Mouse (Mus musculus) hindbrain, embryonic 16.5 days (tissue): ENCODE measurements around the gene B3gat3. TPM values are rescaled to one million over a fixed set of nuclear protein-coding genes. Genes with fewer than 3 reads are reported as not detected.

Experiments used
- ATAC-seq: fragments of 200-750 bp; cut with Nextera tagmentation; 2 replicates; pipeline ENCODE4 v1.8.0; 2017; ENCODE audit warnings: moderate TSS enrichment, moderate library complexity
- H3K27ac ChIP-seq: fragments of 300-500 bp; sonication (generic); 2 replicates; pipeline ENCODE4 v1.5.1; 2014; ENCODE audit warnings: low read depth, mild to moderate bottlenecking, control low read depth, low read length, moderate library complexity
- H3K27me3 ChIP-seq: fragments of 300-500 bp; sonication (generic); replicated peaks from 2 replicates; pipeline ENCODE4 v1.6.1; 2014; ENCODE audit warnings: low read length; ENCODE audit not compliant: control insufficient read depth, insufficient read depth
- H3K36me3 ChIP-seq: fragments of 300-500 bp; sonication (generic); 2 replicates; pipeline ENCODE4 v1.6.1; 2014; ENCODE audit warnings: mild to moderate bottlenecking, low read length, moderate library complexity, mixed read lengths; ENCODE audit not compliant: control insufficient read depth, insufficient read depth
- H3K4me1 ChIP-seq: fragments of 300-500 bp; sonication (generic); 2 replicates; pipeline ENCODE4 v1.6.1; 2014; ENCODE audit warnings: low read depth, low read length; ENCODE audit not compliant: control insufficient read depth, insufficient read depth
- H3K4me2 ChIP-seq: fragments of 300-500 bp; sonication (generic); 2 replicates; pipeline ENCODE4 v1.6.1; 2014; ENCODE audit warnings: mild to moderate bottlenecking, low read length, control low read depth, moderate library complexity
- H3K4me3 ChIP-seq: fragments of 300-500 bp; sonication (generic); 2 replicates; pipeline ENCODE4 v1.5.1; 2014; ENCODE audit warnings: mild to moderate bottlenecking, low read length, control low read depth, moderate library complexity
- H3K9ac ChIP-seq: fragments of 300-500 bp; sonication (generic); 2 replicates; pipeline ENCODE4 v1.6.1; 2014; ENCODE audit warnings: low read depth, mild to moderate bottlenecking, control low read depth, low read length, moderate library complexity
- H3K9me3 ChIP-seq: fragments of 300-500 bp; sonication (generic); 2 replicates; pipeline ENCODE4 v1.6.1; 2014; ENCODE audit warnings: mild to moderate bottlenecking, low read length, moderate library complexity; ENCODE audit not compliant: control insufficient read depth
- WGBS: fragments of 180-500 bp; shearing (Covaris S2); extraction: QIAGEN DNeasy Blood & Tissue Kit; methylation state at CpG from one replicate; pipeline ENCODE4 v1.1.7; 2014; 5-methylcytosine and 5-hydroxymethylcytosine counted together
- polyA plus RNA-seq: library from polyadenylated mRNA; unstranded; fragments of >200 nt; fragmentation: Nextera tagmentation; extraction: Ambion mirVana; gene quantifications from 2 replicates; pipeline ENCODE4 v1.2.1, GENCODE M21; 2015

Gene B3gat3
- polyA plus RNA-seq, 1 experiment from 2014 or later, result 99.5 TPM

GRCm38 (mm10) chr19:8919684-8920072 is 496 bp upstream of the B3gat3 start:
- 65% methylated on average over 6 of the region's 6 CpGs for WGBS
- H3K4me3 ChIP-seq, result peak overlapping the region; percentile 93; the same call in 1 of the 2 replicates
- H3K4me2 ChIP-seq, result peak overlapping the region; percentile 87
- no peaks in the 10 kb centered on the region for H3K9me3 ChIP-seq
- peak overlapping the region; percentile 89; the same call in 1 of the 2 replicates for H3K27ac ChIP-seq
- peaks cover 9% of the 10 kb centered on the region for H3K4me1 ChIP-seq
- no peaks in the 10 kb centered on the region for H3K27me3 ChIP-seq
- ATAC-seq, result no peak
- H3K36me3 ChIP-seq, result peaks cover 18% of the 10 kb centered on the region
- no peak overlapping the region for H3K9ac ChIP-seq

GRCm38 (mm10) chr19:8920836-8921291 is 690 bp downstream of the B3gat3 start:
- Histone ChIP-seq H3K4me2 (peak overlapping the region; percentile 87), H3K4me1 (peaks cover 9% of the 10 kb centered on the region), H3K27ac (peak overlapping the region; percentile 89), H3K9me3 (no peaks in the 10 kb centered on the region), H3K27me3 (no peaks in the 10 kb centered on the region), H3K9ac (peak overlapping the region; percentile 79), H3K4me3 (peak overlapping the region; percentile 93), H3K36me3 (peaks cover 12% of the 10 kb centered on the region)
- ATAC-seq, result no peak; the same call in 1 of the 2 replicates
- WGBS, result under 1% methylated on average over 6 of the region's 6 CpGs

GRCm38 (mm10) chr19:8921741-8922140 is 1.6 kb downstream of the B3gat3 start:
- Histone ChIP-seq H3K4me3 (no peak overlapping the region), H3K27ac (no peak overlapping the region), H3K4me1 (peaks cover 9% of the 10 kb centered on the region), H3K36me3 (peaks cover 15% of the 10 kb centered on the region), H3K9ac (peak overlapping the region; percentile 38), H3K4me2 (peak overlapping the region; percentile 87), H3K9me3 (no peaks in the 10 kb centered on the region), H3K27me3 (no peaks in the 10 kb centered on the region)
- WGBS, result 81% methylated on average over 9 of the region's 9 CpGs
- no peak for ATAC-seq

GRCm38 (mm10) chr19:8926766-8927165 is 6.6 kb downstream of the B3gat3 start:
- Histone ChIP-seq H3K4me3 (no peak overlapping the region), H3K4me2 (no peak overlapping the region), H3K9me3 (no peaks in the 10 kb centered on the region), H3K4me1 (peaks cover 9% of the 10 kb centered on the region), H3K27ac (no peak overlapping the region), H3K36me3 (peaks cover 14% of the 10 kb centered on the region), H3K27me3 (0 out of 2 replicates have a peak, but pooled peaks cover 2% of the 10 kb centered on the region), H3K9ac (no peak overlapping the region)
- ATAC-seq, result no peak
- WGBS, result 88% methylated on average over 2 of the region's 2 CpGs

GRCm38 (mm10) chr19:8927891-8928525 is 7.8 kb downstream of the B3gat3 start:
- 0 out of 2 replicates have a peak, but pooled peaks cover 2% of the 10 kb centered on the region for H3K27me3 ChIP-seq
- no peaks in the 10 kb centered on the region for H3K9me3 ChIP-seq
- peaks cover 14% of the 10 kb centered on the region for H3K36me3 ChIP-seq
- no peak overlapping the region for H3K27ac ChIP-seq
- H3K4me1 ChIP-seq, result peaks cover 8% of the 10 kb centered on the region
- H3K4me3 ChIP-seq, result no peak overlapping the region
- ATAC-seq, result no peak
- no peak overlapping the region for H3K4me2 ChIP-seq
- no peak overlapping the region for H3K9ac ChIP-seq
- 91% methylated on average over 12 of the region's 12 CpGs for WGBS

- Histone ChIP-seq H3K4me2 (peak overlapping the region; percentile 72), H3K4me3 (peak overlapping the region; percentile 57), H3K4me1 (peaks cover 8% of the 10 kb centered on the region), H3K27ac (no peak overlapping the region), H3K9me3 (no peaks in the 10 kb centered on the region), H3K36me3 (peaks cover 14% of the 10 kb centered on the region), H3K9ac (peak overlapping the region; percentile 73), H3K27me3 (0 out of 2 replicates have a peak, but pooled peaks cover 2% of the 10 kb centered on the region)
- ATAC-seq, result peak; percentile 40
- 16% methylated on average over 16 of the region's 16 CpGs for WGBS
Measured at GRCm38 (mm10) chr19:8928689-8929223, 8.6 kb downstream of the B3gat3 start.

- Histone ChIP-seq H3K27ac (peak within 1 kb of the TSS; percentile 55; the same call in 1 of the 2 replicates), H3K36me3 (peaks cover 14% of the 10 kb centered on the region), H3K27me3 (0 out of 2 replicates have a peak, but pooled peaks cover 2% of the 10 kb centered on the region), H3K4me3 (peak within 1 kb of the TSS; percentile 57), H3K4me1 (peaks cover 8% of the 10 kb centered on the region), H3K9ac (peak within 1 kb of the TSS; percentile 73), H3K4me2 (peak within 1 kb of the TSS; percentile 72), H3K9me3 (no peaks in the 10 kb centered on the region)
- ATAC-seq, result peak; percentile 59
- WGBS, result under 1% methylated on average over 66 of the region's 74 CpGs
Measured at GRCm38 (mm10) chr19:8929224-8930088, 9.3 kb downstream of the B3gat3 start, which contains the start of the genes Rom1 and Eml3. TSS of gene Rom1 (minus strand) at chr19:8929356. TSS of gene Eml3 (plus strand) at chr19:8929552.

GRCm38 (mm10) chr19:8930117-8930516 is 9.9 kb downstream of the B3gat3 start:
- peak overlapping the region; percentile 57 for H3K4me3 ChIP-seq
- WGBS, result 17% methylated on average over 11 of the region's 11 CpGs
- H3K4me2 ChIP-seq, result peak overlapping the region; percentile 72
- H3K27me3 ChIP-seq, result 0 out of 2 replicates have a peak, but pooled peaks cover 2% of the 10 kb centered on the region
- peaks cover 14% of the 10 kb centered on the region for H3K36me3 ChIP-seq
- no peak for ATAC-seq
- H3K9me3 ChIP-seq, result no peaks in the 10 kb centered on the region
- peak overlapping the region; percentile 73 for H3K9ac ChIP-seq
- peaks cover 8% of the 10 kb centered on the region for H3K4me1 ChIP-seq
- H3K27ac ChIP-seq, result no peak overlapping the region
